Mouse (Mus musculus): ENCODE measurements around the gene Egln3. TPM values are rescaled to one million over a fixed set of nuclear protein-coding genes. Genes with fewer than 3 reads are reported as not detected.

Egln3 gene
- polyA plus RNA-seq, 1 experiment from 2014 or later: 11.6 TPM

DNA sequence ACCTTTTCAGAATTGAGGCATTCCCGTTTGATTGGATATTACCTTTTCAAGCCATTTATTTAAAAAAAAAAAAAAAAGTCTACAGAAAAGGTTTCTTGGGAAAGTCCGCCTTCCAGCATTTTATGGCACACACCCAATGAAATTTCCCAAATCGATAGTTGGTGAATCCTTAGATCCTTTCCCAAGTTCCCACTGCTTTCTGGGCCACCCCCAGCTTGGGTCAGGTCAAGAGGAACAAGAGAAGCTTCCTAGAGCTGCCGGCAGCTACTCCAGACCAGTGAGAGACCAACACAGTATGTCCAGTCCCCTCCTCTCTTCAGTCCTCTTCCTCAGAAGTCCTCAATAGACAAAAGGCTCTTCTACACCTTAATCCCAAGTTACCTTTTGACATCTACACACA lies 40.5 kb downstream of the Egln3 start:
- peak overlapping the region; percentile 61 for H3K9ac ChIP-seq (ENCODE audit: low read depth, low read length)
- 9% methylated on average over 4 of the region's 4 CpGs for WGBS
- 0 out of 2 replicates have a peak, but pooled peaks have one; percentile 16 for ATAC-seq (replicated peaks; ENCODE audit: low FRiP score)

DNA sequence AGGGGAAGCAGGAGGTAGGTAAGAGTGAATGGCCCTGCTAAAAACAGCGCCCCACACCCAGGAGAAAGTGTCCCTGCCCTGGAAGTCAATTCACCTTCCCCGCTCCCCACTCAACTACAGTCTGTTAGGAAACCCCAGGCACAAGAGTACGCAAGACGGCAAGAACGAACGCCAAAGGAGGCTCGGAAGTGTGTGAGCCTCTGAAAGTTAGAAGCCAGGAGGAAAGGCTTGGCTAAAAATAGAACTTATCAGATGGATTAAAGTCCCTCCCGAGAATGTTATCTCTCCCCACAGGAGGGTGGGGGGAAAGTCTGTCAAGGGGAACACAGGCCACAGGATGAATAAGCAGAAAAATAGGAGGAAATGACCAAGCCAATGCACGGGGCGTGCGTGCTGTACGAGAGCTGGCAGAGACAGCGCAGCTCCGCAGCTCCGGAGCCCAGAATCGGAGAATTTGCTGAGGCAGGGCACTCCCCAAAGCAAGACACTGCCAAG lies 41.0 kb downstream of the Egln3 start:
- ATAC-seq (replicated peaks; ENCODE audit: low FRiP score): peak; percentile 96
- WGBS: under 1% methylated on average over 16 of the region's 16 CpGs
- peaks cover 8% of the 10 kb centered on the region for H3K4me1 ChIP-seq (replicated peaks; ENCODE audit: control insufficient read depth, insufficient read depth, low read length)

More for the DNA sequence above, 40.5 kb downstream of the Egln3 start:
- H3K27ac ChIP-seq (ENCODE audit: low read depth, low read length): peak overlapping the region; percentile 94
- peak overlapping the region; percentile 73 for H3K4me2 ChIP-seq
- peak overlapping the region; percentile 29 for H3K4me3 ChIP-seq (ENCODE audit: low read depth, low read length)
- H3K4me1 ChIP-seq (replicated peaks; ENCODE audit: control insufficient read depth, insufficient read depth, low read length): peaks cover 8% of the 10 kb centered on the region
- no peaks in the 10 kb centered on the region for H3K36me3 ChIP-seq (ENCODE audit: control insufficient read depth, insufficient read depth, low read length)
- no peaks in the 10 kb centered on the region for H3K27me3 ChIP-seq (replicated peaks; ENCODE audit: control insufficient read depth, insufficient read depth, low read length)
- H3K9me3 ChIP-seq (ENCODE audit: control insufficient read depth, low read length): no peaks in the 10 kb centered on the region
- no peak for DNase-seq (ENCODE audit: low spot score)

DNA sequence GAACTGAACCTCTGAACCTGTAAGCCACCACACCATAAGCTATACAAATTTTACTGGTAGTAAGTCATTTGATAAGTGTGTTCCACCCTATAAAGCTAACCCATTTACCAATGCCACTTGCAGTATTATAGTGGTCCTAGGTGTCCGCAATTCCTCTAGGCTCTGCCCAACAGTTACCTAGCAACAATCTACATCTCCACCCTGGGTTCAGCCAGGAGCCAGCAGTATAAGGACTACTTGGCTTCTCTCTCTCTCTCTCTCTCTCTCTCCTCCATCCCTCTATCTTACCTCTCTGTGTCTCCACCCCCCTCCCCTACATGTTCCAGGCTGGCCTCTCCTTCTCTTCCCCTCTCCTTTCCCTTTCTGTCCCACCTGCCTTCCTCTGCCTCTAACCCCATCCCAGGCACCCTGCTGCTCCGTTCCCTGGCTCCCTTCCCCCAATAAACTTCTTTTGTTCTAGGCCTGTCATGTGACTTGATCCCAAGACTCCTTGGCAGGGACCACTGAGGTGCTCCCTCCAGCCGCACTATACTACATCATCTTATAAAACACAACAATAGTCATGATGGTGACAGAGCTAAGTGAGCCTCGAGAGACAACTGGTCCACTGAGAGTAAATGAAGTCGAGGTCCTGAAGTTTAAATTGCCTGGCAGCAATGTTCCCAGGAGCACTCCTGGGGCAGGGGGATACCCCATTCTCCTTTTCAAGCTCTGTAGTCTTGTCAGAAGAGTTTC lies 42.0 kb downstream of the Egln3 start:
- Histone ChIP-seq H3K4me2 (no peak overlapping the region; the same call in 1 of the 2 replicates), H3K27me3 (replicated peaks; ENCODE audit: control insufficient read depth, insufficient read depth, low read length) (no peaks in the 10 kb centered on the region), H3K9me3 (ENCODE audit: control insufficient read depth, low read length) (no peaks in the 10 kb centered on the region), H3K4me3 (ENCODE audit: low read depth, low read length) (no peak overlapping the region), H3K4me1 (replicated peaks; ENCODE audit: control insufficient read depth, insufficient read depth, low read length) (peaks cover 8% of the 10 kb centered on the region), H3K36me3 (ENCODE audit: control insufficient read depth, insufficient read depth, low read length) (no peaks in the 10 kb centered on the region), H3K27ac (ENCODE audit: low read depth, low read length) (0 out of 2 replicates have a peak overlapping the region, but pooled peaks have one; percentile 94), H3K9ac (ENCODE audit: low read depth, low read length) (no peak overlapping the region)
- WGBS: 31% methylated on average over 5 of the region's 5 CpGs
- 0 out of 2 replicates have a peak, but pooled peaks have one; percentile 3 for ATAC-seq (replicated peaks; ENCODE audit: low FRiP score)
- DNase-seq (ENCODE audit: low spot score): no peak

More for the DNA sequence above, 41.0 kb downstream of the Egln3 start:
- no peaks in the 10 kb centered on the region for H3K9me3 ChIP-seq (ENCODE audit: control insufficient read depth, low read length)
- peak overlapping the region; percentile 29 for H3K4me3 ChIP-seq (ENCODE audit: low read depth, low read length)
- peak overlapping the region; percentile 73 for H3K4me2 ChIP-seq
- peak overlapping the region; percentile 94 for H3K27ac ChIP-seq (ENCODE audit: low read depth, low read length)
- no peaks in the 10 kb centered on the region for H3K36me3 ChIP-seq (ENCODE audit: control insufficient read depth, insufficient read depth, low read length)
- peak; percentile 82 for DNase-seq (ENCODE audit: low spot score)
- H3K27me3 ChIP-seq (replicated peaks; ENCODE audit: control insufficient read depth, insufficient read depth, low read length): no peaks in the 10 kb centered on the region
- peak overlapping the region; percentile 61 for H3K9ac ChIP-seq (ENCODE audit: low read depth, low read length)

DNA sequence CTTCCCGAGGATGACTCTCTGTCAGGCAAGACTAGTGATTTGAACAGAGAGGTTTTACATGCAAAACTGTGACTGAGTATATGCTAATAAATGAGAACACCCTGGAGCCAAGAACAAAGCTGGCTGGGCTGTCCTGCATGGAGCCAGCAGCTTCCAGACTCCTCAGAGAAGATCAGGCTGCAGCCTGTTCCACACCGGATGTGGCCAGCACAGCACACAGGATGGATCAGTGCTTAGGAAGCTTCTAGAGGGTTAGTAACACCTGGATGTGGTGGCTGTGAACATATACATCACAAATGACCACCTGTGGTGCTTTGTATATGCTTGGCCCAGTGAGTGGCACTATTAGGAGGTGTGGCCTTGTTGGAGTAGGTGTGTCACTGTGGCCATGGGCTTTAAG lies 43.4 kb downstream of the Egln3 start:
- H3K4me3 ChIP-seq (ENCODE audit: low read depth, low read length): no peak overlapping the region
- H3K4me1 ChIP-seq (replicated peaks; ENCODE audit: control insufficient read depth, insufficient read depth, low read length): peaks cover 8% of the 10 kb centered on the region
- H3K27ac ChIP-seq (ENCODE audit: low read depth, low read length): no peak overlapping the region
- no peak for DNase-seq (ENCODE audit: low spot score)
- ATAC-seq (replicated peaks; ENCODE audit: low FRiP score): no peak
- H3K4me2 ChIP-seq: no peak overlapping the region
- no peaks in the 10 kb centered on the region for H3K9me3 ChIP-seq (ENCODE audit: control insufficient read depth, low read length)
- no peaks in the 10 kb centered on the region for H3K27me3 ChIP-seq (replicated peaks; ENCODE audit: control insufficient read depth, insufficient read depth, low read length)
- WGBS: 87% methylated on average over 2 of the region's 2 CpGs
- H3K9ac ChIP-seq (ENCODE audit: low read depth, low read length): no peak overlapping the region
- H3K36me3 ChIP-seq (ENCODE audit: control insufficient read depth, insufficient read depth, low read length): no peaks in the 10 kb centered on the region

DNA sequence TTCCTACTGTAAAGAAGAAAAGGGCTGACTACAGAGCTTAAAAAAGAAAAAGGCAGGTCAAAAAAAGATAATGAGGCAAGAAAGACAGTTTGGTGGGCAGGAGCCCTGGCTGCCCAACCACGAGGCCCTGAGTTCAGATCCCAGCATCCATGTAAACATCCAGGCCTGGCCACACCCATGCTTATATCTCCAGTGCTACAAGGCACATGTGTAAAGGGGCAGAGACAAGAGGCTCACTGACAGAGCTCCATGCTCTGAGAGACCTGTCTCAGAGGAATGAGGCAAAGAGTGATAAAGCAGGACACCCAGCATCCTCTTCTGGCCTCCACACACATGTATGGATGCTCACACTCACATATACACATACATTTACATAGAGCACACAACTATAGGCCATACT lies 48.9 kb downstream of the Egln3 start:
- DNase-seq (ENCODE audit: low spot score) (no peak), ATAC-seq (replicated peaks; ENCODE audit: low FRiP score) (no peak)
- H3K4me1 ChIP-seq (replicated peaks; ENCODE audit: control insufficient read depth, insufficient read depth, low read length): no peaks in the 10 kb centered on the region
- H3K27me3 ChIP-seq (replicated peaks; ENCODE audit: control insufficient read depth, insufficient read depth, low read length): no peaks in the 10 kb centered on the region
- H3K4me2 ChIP-seq: no peak overlapping the region
- H3K27ac ChIP-seq (ENCODE audit: low read depth, low read length): no peak overlapping the region
- H3K36me3 ChIP-seq (ENCODE audit: control insufficient read depth, insufficient read depth, low read length): no peaks in the 10 kb centered on the region
- WGBS: 55% methylated on average over 1 of the region's 1 CpGs
- no peaks in the 10 kb centered on the region for H3K9me3 ChIP-seq (ENCODE audit: control insufficient read depth, low read length)
- no peak overlapping the region for H3K9ac ChIP-seq (ENCODE audit: low read depth, low read length)
- H3K4me3 ChIP-seq (ENCODE audit: low read depth, low read length): no peak overlapping the region

DNA sequence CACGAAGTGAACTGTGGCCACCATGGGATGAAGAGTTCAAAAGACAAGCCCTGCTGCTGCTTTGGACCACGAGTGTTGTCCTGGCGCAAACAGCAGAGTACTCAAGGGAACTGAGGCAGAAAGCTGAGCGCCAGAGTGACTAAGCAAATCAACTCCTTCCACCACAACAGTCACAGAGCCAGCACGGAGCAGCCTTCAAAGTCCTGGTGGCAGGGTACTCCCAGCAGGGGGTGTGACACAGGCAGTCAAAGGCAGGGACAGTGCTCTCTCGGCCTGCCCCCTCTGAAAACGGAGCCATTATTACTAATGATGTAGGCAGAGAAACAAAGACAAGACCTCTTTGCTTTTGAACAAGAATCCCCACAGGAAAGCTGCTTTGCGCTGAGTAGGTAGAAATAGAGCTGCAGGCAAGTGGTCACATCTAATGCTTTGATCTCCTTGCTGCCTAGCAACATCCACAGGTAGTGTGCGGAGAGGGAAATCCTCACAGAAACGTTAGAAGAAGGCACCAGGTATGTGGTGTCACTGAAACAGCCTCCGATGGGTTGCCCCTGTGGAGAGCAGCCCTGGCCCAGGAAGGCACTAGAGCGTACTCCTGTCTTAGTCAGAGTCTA lies 56.6 kb downstream of the Egln3 start:
- H3K27me3 ChIP-seq (replicated peaks; ENCODE audit: control insufficient read depth, insufficient read depth, low read length): no peaks in the 10 kb centered on the region
- no peak overlapping the region for H3K27ac ChIP-seq (ENCODE audit: low read depth, low read length)
- H3K9ac ChIP-seq (ENCODE audit: low read depth, low read length): no peak overlapping the region
- no peaks in the 10 kb centered on the region for H3K9me3 ChIP-seq (ENCODE audit: control insufficient read depth, low read length)
- no peak overlapping the region for H3K4me3 ChIP-seq (ENCODE audit: low read depth, low read length)
- no peak overlapping the region for H3K4me2 ChIP-seq
- no peaks in the 10 kb centered on the region for H3K4me1 ChIP-seq (replicated peaks; ENCODE audit: control insufficient read depth, insufficient read depth, low read length)
- H3K36me3 ChIP-seq (ENCODE audit: control insufficient read depth, insufficient read depth, low read length): no peaks in the 10 kb centered on the region
- ATAC-seq (replicated peaks; ENCODE audit: low FRiP score) (0 out of 2 replicates have a peak, but pooled peaks have one; percentile 41), DNase-seq (ENCODE audit: low spot score) (no peak)
- WGBS: 37% methylated on average over 12 of the region's 12 CpGs
